Mouse (Mus musculus): ENCODE data around the gene Kctd5.
"Not testable (repeated sequence)": the region's sequence is repeated elsewhere in the genome, so short reads cannot be mapped to it uniquely, and the experiment has no call there.

Gene Kctd5

GRCm38 (mm10) chr17:24072919-24073696, at the start of gene Kctd5:
Gene Kctd5 (minus strand): TSS chr17:24073485.
- DNase-seq, result peak; percentile 97

- no peak for DNase-seq
Measured at GRCm38 (mm10) chr17:24119446-24119845, 46.2 kb upstream of the Kctd5 start.

- peak; percentile 17 to 57 for DNase-seq
Measured at GRCm38 (mm10) chr17:24113031-24113430, 39.7 kb upstream of the Kctd5 start.

- DNase-seq, result no peak
Measured at GRCm38 (mm10) chr17:24111256-24111655, 38.0 kb upstream of the Kctd5 start.

- DNase-seq, result peak; percentile 52 to 64
Measured at GRCm38 (mm10) chr17:24108896-24109295, 35.6 kb upstream of the Kctd5 start.

GRCm38 (mm10) chr17:24105111-24105510, 31.8 kb upstream of the Kctd5 start:
- DNase-seq, result no peak

- no peak for DNase-seq
Measured at GRCm38 (mm10) chr17:24098354-24098753, 25.1 kb upstream of the Kctd5 start.

GRCm38 (mm10) chr17:24090575-24090974, 17.3 kb upstream of the Kctd5 start:
- DNase-seq, result no peak

- DNase-seq, result not testable (repeated sequence)
Measured at GRCm38 (mm10) chr17:24086399-24086798, 13.1 kb upstream of the Kctd5 start.

GRCm38 (mm10) chr17:24084593-24084992, 11.3 kb upstream of the Kctd5 start:
- DNase-seq, result no peak

- DNase-seq, result no peak
Measured at GRCm38 (mm10) chr17:24077101-24077500, 3.8 kb upstream of the Kctd5 start.

GRCm38 (mm10) chr17:24069531-24069930, 3.8 kb downstream of the Kctd5 start:
- no peak for DNase-seq

- peak; percentile 24 to 35 for DNase-seq
Measured at GRCm38 (mm10) chr17:24068271-24068670, 5.0 kb downstream of the Kctd5 start.

GRCm38 (mm10) chr17:24062459-24063155, 10.7 kb downstream of the Kctd5 start:
- DNase-seq, result no peak

GRCm38 (mm10) chr17:24057730-24058245, 15.5 kb downstream of the Kctd5 start:
- no peak for DNase-seq

- DNase-seq, result peak; percentile 30 to 37
Measured at GRCm38 (mm10) chr17:24056636-24057625, 16.4 kb downstream of the Kctd5 start.

- no peak for DNase-seq
Measured at GRCm38 (mm10) chr17:24049008-24049407, 24.3 kb downstream of the Kctd5 start.

- DNase-seq, result no peak
Measured at GRCm38 (mm10) chr17:24048053-24048452, 25.2 kb downstream of the Kctd5 start.

GRCm38 (mm10) chr17:24046026-24046425, 27.3 kb downstream of the Kctd5 start:
- DNase-seq, result no peak

GRCm38 (mm10) chr17:24045608-24046007, 27.7 kb downstream of the Kctd5 start:
- no peak for DNase-seq

- DNase-seq, result no peak
Measured at GRCm38 (mm10) chr17:24044482-24044881, 28.8 kb downstream of the Kctd5 start.

- DNase-seq, result no peak
Measured at GRCm38 (mm10) chr17:24037844-24038243, 35.4 kb downstream of the Kctd5 start, which contains the start of gene Prss27. Gene Prss27 (plus strand): TSS chr17:24038144.

- DNase-seq, result no peak
Measured at GRCm38 (mm10) chr17:24037360-24037759, 35.9 kb downstream of the Kctd5 start.

Measured in cerebellum, postnatal 14 days (tissue).